Mouse (Mus musculus) urinary bladder, postnatal 10 days (tissue): ENCODE results near the gene Ndufs7.

Source experiments
- DNase-seq: peaks from one replicate; pipeline ENCODE4 v3.0.0; 2022; ENCODE audit warnings: low spot score

The Ndufs7 gene

GRCm38 (mm10) chr10:80262169-80262568, 13.2 kb downstream of the Ndufs7 start:
- no peak for DNase-seq

GRCm38 (mm10) chr10:80262776-80263365, 13.9 kb downstream of the Ndufs7 start:
- DNase-seq = no peak

GRCm38 (mm10) chr10:80264341-80265148, 15.6 kb downstream of the Ndufs7 start:
- peak; percentile 96 for DNase-seq

- no peak for DNase-seq
Measured at GRCm38 (mm10) chr10:80265149-80265486, 16.2 kb downstream of the Ndufs7 start.

- DNase-seq = no peak
Measured at GRCm38 (mm10) chr10:80270099-80270498, 21.2 kb downstream of the Ndufs7 start.

- no peak for DNase-seq
Measured at GRCm38 (mm10) chr10:80270734-80271181, 21.8 kb downstream of the Ndufs7 start.

- no peak for DNase-seq
Measured at GRCm38 (mm10) chr10:80271186-80271843, 22.4 kb downstream of the Ndufs7 start.

GRCm38 (mm10) chr10:80271870-80272585, 23.1 kb downstream of the Ndufs7 start:
- no peak for DNase-seq

GRCm38 (mm10) chr10:80273847-80274246, 24.9 kb downstream of the Ndufs7 start:
- no peak for DNase-seq

GRCm38 (mm10) chr10:80276238-80276637, 27.3 kb downstream of the Ndufs7 start:
- DNase-seq = no peak

- no peak for DNase-seq
Measured at GRCm38 (mm10) chr10:80278390-80278789, 29.5 kb downstream of the Ndufs7 start.

GRCm38 (mm10) chr10:80279273-80279672, 30.4 kb downstream of the Ndufs7 start:
- no peak for DNase-seq

- DNase-seq = no peak
Measured at GRCm38 (mm10) chr10:80281304-80281703, 32.4 kb downstream of the Ndufs7 start.

GRCm38 (mm10) chr10:80281921-80282371, 33.0 kb downstream of the Ndufs7 start:
- no peak for DNase-seq

- no peak for DNase-seq
Measured at GRCm38 (mm10) chr10:80282481-80283441, 33.8 kb downstream of the Ndufs7 start.

- DNase-seq = no peak
Measured at GRCm38 (mm10) chr10:80285222-80286070, 36.5 kb downstream of the Ndufs7 start.

GRCm38 (mm10) chr10:80288097-80288496, 39.2 kb downstream of the Ndufs7 start:
- no peak for DNase-seq

- no peak for DNase-seq
Measured at GRCm38 (mm10) chr10:80288657-80289056, 39.7 kb downstream of the Ndufs7 start.

GRCm38 (mm10) chr10:80292251-80293146, 43.6 kb downstream of the Ndufs7 start, which contains the start of gene Rps15:
Gene Rps15, plus strand, starts transcription at chr10:80292453.
- peak; percentile 71 for DNase-seq
